Mouse (Mus musculus) MEL (cell line): ENCODE results near the gene Tcea2. TPM values are rescaled to one million over a fixed set of nuclear protein-coding genes. Genes with fewer than 3 reads are reported as not detected.

Experiments
- DNase-seq: peaks from one replicate; pipeline ENCODE4 v3.0.0; 2011; ENCODE audit warnings: low read depth, low spot score
- H3K27ac ChIP-seq: 2 replicates; pipeline ENCODE4 v1.5.1; 2012; ENCODE audit warnings: low read depth, mild to moderate bottlenecking, control low read depth, low read length, moderate library complexity; ENCODE audit not compliant: control insufficient read depth
- H3K27me3 ChIP-seq, 2 experiments: fragments of 150-350 bp in 1 of 2; sonication (generic) in 1 of 2; 2 replicates each; pipeline ENCODE4 v1.6.1; 2012; ENCODE audit warnings: low read length in 2 of 2, mild to moderate bottlenecking in 2 of 2, improper control_type of control experiment in 1 of 2, moderate library complexity in 1 of 2; ENCODE audit not compliant: insufficient read depth in 2 of 2, control insufficient read depth in 1 of 2
- H3K36me3 ChIP-seq, 2 experiments: 2 replicates each; pipeline ENCODE4 v1.6.1; 2012 to 2014; ENCODE audit warnings: low read length in 2 of 2, improper control_type of control experiment in 1 of 2, inconsistent platforms in 1 of 2, mild to moderate bottlenecking in 1 of 2; ENCODE audit not compliant: insufficient read depth in 2 of 2, control insufficient read depth in 1 of 2
- H3K4me1 ChIP-seq, 2 experiments: fragments of 150-350 bp in 1 of 2; sonication (generic) in 1 of 2; 2 replicates each; pipeline ENCODE4 v1.6.1; 2012; ENCODE audit warnings: low read length in 2 of 2, improper control_type of control experiment in 1 of 2, mild to moderate bottlenecking in 1 of 2; ENCODE audit not compliant: insufficient read depth in 2 of 2, control insufficient read depth in 1 of 2
- H3K4me3 ChIP-seq, 2 experiments: fragments of 150-350 bp in 1 of 2; sonication (generic) in 1 of 2; 2 replicates each; pipeline ENCODE4 v1.5.1; 2012; ENCODE audit warnings: low read depth in 2 of 2, low read length in 2 of 2, mild to moderate bottlenecking in 2 of 2, moderate library complexity in 2 of 2, control low read depth in 1 of 2, improper control_type of control experiment in 1 of 2; ENCODE audit not compliant: control insufficient read depth in 1 of 2, insufficient read depth in 1 of 2
- H3K79me2 ChIP-seq: 2 replicates; pipeline ENCODE4 v1.6.1; 2012; ENCODE audit warnings: mild to moderate bottlenecking, low read length, moderate library complexity; ENCODE audit not compliant: control insufficient read depth, poor library complexity, insufficient read depth
- H3K9ac ChIP-seq: 2 replicates; pipeline ENCODE4 v1.6.1; 2012; ENCODE audit warnings: low read depth, mild to moderate bottlenecking, control low read depth, low read length, moderate library complexity; ENCODE audit not compliant: control insufficient read depth, poor library complexity, severe bottlenecking
- H3K9me3 ChIP-seq: fragments of 150-350 bp; sonication (generic); replicated peaks from 2 replicates; pipeline ENCODE4 v1.6.1; 2012; ENCODE audit warnings: mild to moderate bottlenecking, low read length, improper control_type of control experiment, moderate library complexity; ENCODE audit not compliant: insufficient read depth
- BHLHE40 ChIP-seq: IDR thresholded peaks from 2 replicates; pipeline ENCODE4 v1.6.1; 2012; ENCODE audit warnings: low read depth, mild to moderate bottlenecking, inconsistent platforms, low read length, improper control_type of control experiment, borderline replicate concordance
- ETS1 ChIP-seq: IDR thresholded peaks from 2 replicates; pipeline ENCODE4 v1.6.1; 2012; ENCODE audit warnings: low read depth, mild to moderate bottlenecking, inconsistent platforms, low read length, improper control_type of control experiment, moderate library complexity
- GABPA ChIP-seq: IDR thresholded peaks from 2 replicates; pipeline ENCODE4 v1.6.1; 2012; ENCODE audit warnings: low read depth, mild to moderate bottlenecking, inconsistent platforms, low read length, improper control_type of control experiment, moderate library complexity
- HCFC1 ChIP-seq: IDR thresholded peaks from 2 replicates; pipeline ENCODE4 v1.6.1; 2012; ENCODE audit warnings: low read depth, mild to moderate bottlenecking, inconsistent platforms, low read length, improper control_type of control experiment, moderate library complexity
- JUND ChIP-seq: IDR thresholded peaks from 2 replicates; pipeline ENCODE4 v1.6.1; 2011; ENCODE audit warnings: low read depth, mild to moderate bottlenecking, improper control_type of control experiment, low read length
- MYC ChIP-seq: IDR thresholded peaks from 2 replicates; pipeline ENCODE4 v1.6.1; 2011; ENCODE audit warnings: low read depth, mild to moderate bottlenecking, low read length, improper control_type of control experiment, moderate library complexity
- NRF1 ChIP-seq: IDR thresholded peaks from 2 replicates; pipeline ENCODE4 v1.6.1; 2014; ENCODE audit warnings: low read depth, mild to moderate bottlenecking, inconsistent platforms, low read length, improper control_type of control experiment, moderate library complexity; ENCODE audit not compliant: poor library complexity, insufficient read depth, severe bottlenecking
- POLR2AphosphoS2 ChIP-seq: IDR thresholded peaks from 2 replicates; pipeline ENCODE4 v1.6.1; 2011; ENCODE audit warnings: low read length, improper control_type of control experiment
- POLR2AphosphoS5 ChIP-seq: IDR thresholded peaks from 2 replicates; pipeline ENCODE4 v1.6.1; 2012; ENCODE audit warnings: low read depth, borderline replicate concordance, mild to moderate bottlenecking, inconsistent platforms, low read length, moderate library complexity, mixed read lengths
- RAD21 ChIP-seq: IDR thresholded peaks from 2 replicates; pipeline ENCODE4 v1.6.1; 2011; ENCODE audit warnings: mild to moderate bottlenecking, low read depth, low read length, improper control_type of control experiment
- SIN3A ChIP-seq: IDR thresholded peaks from 2 replicates; pipeline ENCODE4 v1.6.1; 2012; ENCODE audit warnings: low read length, improper control_type of control experiment, inconsistent platforms
- SMC3 ChIP-seq: IDR thresholded peaks from 2 replicates; pipeline ENCODE4 v1.6.1; 2011; ENCODE audit warnings: low read depth, low read length, improper control_type of control experiment
- TAL1 ChIP-seq: IDR thresholded peaks from 2 replicates; pipeline ENCODE4 v1.6.1; 2012; ENCODE audit warnings: mild to moderate bottlenecking, inconsistent platforms, low read length, moderate library complexity, mixed read lengths
- TBP ChIP-seq: IDR thresholded peaks from 2 replicates; pipeline ENCODE4 v1.8.0; 2011; ENCODE audit warnings: low read depth, low read length, improper control_type of control experiment
- TCF12 ChIP-seq: IDR thresholded peaks from 2 replicates; pipeline ENCODE4 v1.6.1; 2014; ENCODE audit warnings: low read depth, mild to moderate bottlenecking, inconsistent platforms, low read length, improper control_type of control experiment, moderate library complexity
- UBTF ChIP-seq: IDR thresholded peaks from 2 replicates; pipeline ENCODE4 v1.6.1; 2012; ENCODE audit warnings: low read depth, mild to moderate bottlenecking, inconsistent platforms, low read length, improper control_type of control experiment, moderate library complexity, borderline replicate concordance; ENCODE audit not compliant: insufficient read depth
- USF1 ChIP-seq: IDR thresholded peaks from 2 replicates; pipeline ENCODE4 v1.6.1; 2014; ENCODE audit warnings: low read depth, mild to moderate bottlenecking, inconsistent platforms, low read length, improper control_type of control experiment, moderate library complexity
- polyA plus RNA-seq, 2 experiments: library from polyadenylated mRNA; stranded (reverse) in 1 of 2; unstranded in 1 of 2; fragments of >175 nt in 1 of 2; fragments of >200 nt in 1 of 2; gene quantifications; 2 replicates each; pipeline versions ENCODE4 v1.2.1 to v1.2.4; 2012; ENCODE audit warnings: low replicate concordance in 2 of 2, low read depth in 1 of 2; ENCODE audit not compliant: insufficient read length in 2 of 2, insufficient read depth in 1 of 2, missing spikeins in 1 of 2
- total RNA-seq: library from RNA; depleted of rRNA; stranded (reverse); fragments of 300-350 nt; gene quantifications from 2 replicates; pipeline ENCODE4 v1.2.3, GENCODE M21; 2012

Tcea2 gene
- total and polyA plus RNA-seq, 3 experiments: 6.7 to 17.0 TPM; not detected in 1

DNA sequence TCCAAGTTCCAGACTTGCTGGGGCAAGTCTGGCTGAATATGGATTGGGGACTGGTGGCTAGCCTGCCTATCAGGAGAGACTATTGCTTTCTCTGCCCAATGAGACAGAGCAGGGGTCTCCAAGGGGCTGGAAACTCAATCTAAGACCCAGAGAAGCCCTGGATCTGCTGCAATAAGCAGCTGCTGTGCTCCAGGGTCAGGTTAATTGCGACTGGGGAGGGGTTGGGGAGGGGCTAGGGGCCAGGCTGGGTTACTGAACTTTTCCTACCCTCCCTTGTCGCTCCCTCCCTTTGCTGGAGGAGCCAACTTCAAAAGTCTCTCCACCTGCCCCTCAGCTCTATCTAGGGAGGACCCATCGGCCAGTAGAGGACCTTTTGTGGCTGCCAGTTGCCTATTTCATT, 23.4 kb upstream of the Tcea2 start, which contains the start of gene Gm29797:
Gene Gm29797 (plus strand): TSS at position 301 of the 400 bp plus-strand sequence.
- peaks cover 0 to 2% of the 10 kb centered on the region in 2 experiments; a peak in 1 of 4 replicates for H3K4me1 ChIP-seq
- no peak for DNase-seq
- H3K9me3 ChIP-seq: no peaks in the 10 kb centered on the region
- no peak within 1 kb of the TSS for H3K4me3 ChIP-seq
- H3K36me3 ChIP-seq: peaks cover 0 to 6% of the 10 kb centered on the region in 2 experiments; a peak in 2 of 4 replicates
- no peak within 1 kb of the TSS for H3K9ac ChIP-seq
- no peak within 1 kb of the TSS for H3K27ac ChIP-seq
- no peaks in the 10 kb centered on the region for H3K27me3 ChIP-seq
- H3K79me2 ChIP-seq: no peaks in the 10 kb centered on the region
- TF ChIP-seq MYC (no peak), ETS1 (no peak), JUND (no peak), GABPA (no peak), SMC3 (no peak), SIN3A (no peak), POLR2AphosphoS2 (no peak), BHLHE40 (no peak), HCFC1 (no peak), TCF12 (no peak), USF1 (no peak), RAD21 (no peak), UBTF (no peak)

DNA sequence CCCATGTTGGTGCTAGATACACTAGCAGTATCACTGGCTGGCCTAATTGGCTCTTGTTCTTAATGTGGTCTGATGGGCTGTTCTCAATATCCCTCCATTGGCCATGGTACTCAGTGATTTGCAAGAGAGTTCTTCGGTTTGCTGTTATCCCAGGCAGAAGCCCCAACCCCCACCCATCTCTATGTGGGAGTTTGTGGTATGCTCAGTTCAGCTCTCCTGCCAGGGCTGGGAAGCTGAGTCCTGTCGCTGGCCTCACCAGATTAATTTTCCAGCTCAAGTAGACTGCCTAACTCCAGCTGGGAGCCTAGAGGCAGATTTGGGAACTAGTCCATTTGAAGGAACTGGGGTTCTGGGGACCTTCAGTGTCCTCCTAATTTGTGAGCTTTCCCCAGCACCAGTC, 22.7 kb upstream of the Tcea2 start:
- H3K4me1 ChIP-seq: peaks cover 0 to 2% of the 10 kb centered on the region in 2 experiments; a peak in 1 of 4 replicates
- no peak overlapping the region for H3K9ac ChIP-seq
- no peaks in the 10 kb centered on the region for H3K9me3 ChIP-seq
- DNase-seq: no peak
- TF ChIP-seq GABPA (no peak), POLR2AphosphoS5 (no peak), HCFC1 (no peak), TBP (no peak)
- H3K4me3 ChIP-seq: no peak overlapping the region
- peaks cover 0 to 4% of the 10 kb centered on the region in 2 experiments; a peak in 2 of 4 replicates for H3K36me3 ChIP-seq
- H3K79me2 ChIP-seq: no peaks in the 10 kb centered on the region
- no peaks in the 10 kb centered on the region for H3K27me3 ChIP-seq
- no peak overlapping the region for H3K27ac ChIP-seq

DNA sequence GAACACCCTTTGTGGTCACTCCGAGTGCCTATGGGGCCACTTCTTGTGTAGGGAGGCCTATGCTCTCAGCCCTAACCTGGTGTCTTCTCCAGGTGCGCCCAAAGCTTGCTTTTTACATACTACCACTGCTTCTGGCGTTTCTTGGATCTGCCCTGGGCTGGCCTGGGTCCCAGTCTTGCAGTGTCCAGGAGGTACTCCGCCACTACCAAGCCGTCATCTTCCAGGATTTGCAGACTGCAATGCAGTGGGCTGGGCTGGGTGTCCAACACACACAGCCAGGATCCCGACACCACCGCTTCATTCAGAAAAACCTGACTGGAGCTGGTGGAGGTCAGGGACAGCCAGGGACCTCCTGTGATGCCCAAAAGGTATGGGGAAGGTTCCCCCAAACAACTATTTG, 21.6 kb upstream of the Tcea2 start:
- Histone ChIP-seq H3K4me1 (peaks cover 0 to 8% of the 10 kb centered on the region in 2 experiments; a peak in 2 of 4 replicates), H3K27ac (no peak overlapping the region), H3K9ac (no peak overlapping the region), H3K4me3 (no peak overlapping the region), H3K79me2 (no peaks in the 10 kb centered on the region), H3K27me3 (no peaks in the 10 kb centered on the region), H3K36me3 (peaks cover 0 to 4% of the 10 kb centered on the region in 2 experiments; a peak in 2 of 4 replicates), H3K9me3 (no peaks in the 10 kb centered on the region)
- TF ChIP-seq NRF1: no peak
- no peak for TF ChIP-seq TAL1
- TF ChIP-seq SMC3: no peak
- no peak for DNase-seq
